Mouse (Mus musculus) effector memory CD4-positive, alpha-beta T cell, adult 7 months (primary cell): ENCODE data around the gene Olfr1120. TPM values are rescaled to one million over a fixed set of nuclear protein-coding genes. Genes with fewer than 3 reads are reported as not detected.

Experiments used
- polyA plus RNA-seq: library from polyadenylated mRNA; unstranded; fragments of 100-300 nt; shearing (Covaris generic); gene quantifications from one replicate; pipeline ENCODE4 v1.2.1, GENCODE M21; 2017

Olfr1120 gene
- not detected for polyA plus RNA-seq

GRCm38 (mm10) chr2:87354515-87354914 lies at the start of gene Olfr1120:
Gene Olfr1120, plus strand, starts transcription at chr2:87354815.

GRCm38 (mm10) chr2:87307281-87307680 lies 47.3 kb upstream of the Olfr1120 start, which contains the start of gene Olfr1118:
Gene Olfr1118, plus strand, starts transcription at chr2:87307581.

GRCm38 (mm10) chr2:87369595-87369994 lies 15.0 kb downstream of the Olfr1120 start, which contains the start of gene Olfr1121:
Gene Olfr1121, plus strand, starts transcription at chr2:87369895.

GRCm38 (mm10) chr2:87385549-87385948 lies 30.9 kb downstream of the Olfr1120 start, which contains the start of gene Olfr1122:
Gene Olfr1122, plus strand, starts transcription at chr2:87385849.

Other genes starting within 250 kb of the Olfr1120 start
- gene Olfr259, start 240.2 kb upstream of the Olfr1120 start, polyA plus RNA-seq = not detected
- gene Olfr1110, start 214.5 kb upstream of the Olfr1120 start, polyA plus RNA-seq = not detected
- not detected for gene Olfr1111, start 202.2 kb upstream of the Olfr1120 start, polyA plus RNA-seq
- not detected for gene Olfr1112, start 167.0 kb upstream of the Olfr1120 start, polyA plus RNA-seq
- gene Olfr1113, start 145.8 kb upstream of the Olfr1120 start, polyA plus RNA-seq = not detected
- not detected for gene Olfr1115, start 106.8 kb upstream of the Olfr1120 start, polyA plus RNA-seq
- gene Olfr1116, start 87.3 kb upstream of the Olfr1120 start, polyA plus RNA-seq = not detected
- not detected for gene Olfr1118, start 47.2 kb upstream of the Olfr1120 start, polyA plus RNA-seq
- gene Olfr1121, start 15.1 kb downstream of the Olfr1120 start, polyA plus RNA-seq = not detected
- gene Olfr1122, start 31.0 kb downstream of the Olfr1120 start, polyA plus RNA-seq = 0.07 TPM
- not detected for gene Olfr1123, start 61.8 kb downstream of the Olfr1120 start, polyA plus RNA-seq
- gene Olfr1124, start 75.5 kb downstream of the Olfr1120 start, polyA plus RNA-seq = 0.30 TPM
- not detected for gene Olfr1126, start 99.1 kb downstream of the Olfr1120 start, polyA plus RNA-seq
- gene Pramel7, start 142.3 kb downstream of the Olfr1120 start, polyA plus RNA-seq = not detected
- not detected for gene Pramel6, start 151.8 kb downstream of the Olfr1120 start, polyA plus RNA-seq
- not detected for gene Olfr153, start 177.0 kb downstream of the Olfr1120 start, polyA plus RNA-seq
- 0.41 TPM for gene Olfr1128, start 190.7 kb downstream of the Olfr1120 start, polyA plus RNA-seq
- not detected for gene Olfr1129, start 219.1 kb downstream of the Olfr1120 start, polyA plus RNA-seq